Mouse (Mus musculus): Measurements from ENCODE around the gene Plxnb3.

Plxnb3 gene

GRCm38 (mm10) chrX:73785666-73786065 lies 28.8 kb downstream of the Plxnb3 start:
- DNase-seq (ENCODE audit: inconsistent ontology term) = no peak

- peak; percentile 97 for DNase-seq (ENCODE audit: inconsistent ontology term)
These were observed 29.7 kb downstream of the Plxnb3 start, which contains the start of the genes Idh3g and Ssr4 for GRCm38 (mm10) chrX:73786364-73787224. Idh3g (minus strand) TSS chrX:73786897. Ssr4 (plus strand) TSS chrX:73787028.

DNA sequence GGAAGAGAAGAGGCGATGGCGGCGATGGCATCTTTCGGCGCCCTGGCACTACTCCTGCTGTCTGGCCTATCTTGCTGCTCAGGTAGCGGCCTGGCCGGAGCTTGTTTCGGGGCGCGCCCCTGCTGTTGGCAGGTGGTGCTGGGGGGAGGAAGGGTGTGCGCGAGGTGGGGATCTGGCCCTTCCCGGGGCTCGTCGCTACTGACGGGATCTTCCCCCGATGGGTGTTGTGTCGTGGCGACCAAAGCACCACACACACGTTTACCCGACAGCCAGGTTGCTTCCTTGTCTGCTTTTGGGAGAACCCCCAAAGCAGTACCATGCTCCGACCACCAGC lies 30.3 kb downstream of the Plxnb3 start:
- DNase-seq (ENCODE audit: inconsistent ontology term) = no peak

GRCm38 (mm10) chrX:73788501-73788900 lies 31.6 kb downstream of the Plxnb3 start:
- DNase-seq (ENCODE audit: inconsistent ontology term) = no peak

GRCm38 (mm10) chrX:73793039-73793438 lies 36.1 kb downstream of the Plxnb3 start:
- no peak for DNase-seq (ENCODE audit: inconsistent ontology term)

GRCm38 (mm10) chrX:73793505-73793904 lies 36.6 kb downstream of the Plxnb3 start:
- no peak for DNase-seq (ENCODE audit: inconsistent ontology term)

- DNase-seq (ENCODE audit: inconsistent ontology term) = no peak
These were observed 40.6 kb downstream of the Plxnb3 start for GRCm38 (mm10) chrX:73797511-73797910.

DNA sequence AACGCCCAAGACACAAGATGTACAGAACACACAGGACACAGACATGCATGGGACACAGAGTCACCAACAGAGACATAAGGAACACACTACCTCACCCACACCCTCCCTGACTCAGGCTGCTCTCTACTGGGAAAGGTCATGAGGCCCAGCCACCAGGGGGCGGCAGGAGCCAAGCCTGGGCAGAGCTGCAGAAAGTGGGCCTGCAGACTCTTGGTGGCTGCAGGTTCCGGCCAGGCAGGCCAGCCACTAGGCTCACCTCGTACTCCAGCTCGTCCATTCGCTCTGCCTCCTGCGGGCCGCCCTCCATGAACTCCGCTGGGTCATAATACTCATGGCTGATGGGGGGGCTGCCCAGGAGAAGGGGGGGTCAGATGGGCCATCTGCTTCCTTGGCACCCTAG lies 41.6 kb downstream of the Plxnb3 start:
- peak; percentile 75 for DNase-seq (ENCODE audit: inconsistent ontology term)

DNA sequence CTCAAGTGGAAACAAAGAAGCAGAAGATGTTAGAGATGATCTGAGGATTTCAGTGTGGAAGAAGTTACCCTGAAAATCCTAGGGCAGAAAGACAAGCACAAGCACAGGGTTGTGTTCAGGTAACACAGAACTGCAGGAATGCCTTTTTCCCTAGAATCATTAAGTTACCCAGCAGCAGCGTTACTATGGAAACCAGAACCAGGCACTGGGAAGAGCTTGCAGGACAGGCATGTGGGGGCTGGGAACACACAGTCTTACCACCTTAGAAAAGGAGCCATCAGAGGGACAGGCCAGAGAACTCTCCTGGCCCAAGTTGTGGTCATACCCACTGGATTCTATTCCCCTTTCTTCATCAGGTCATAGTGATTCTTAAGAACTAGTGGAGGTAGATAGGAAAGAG lies 48.9 kb downstream of the Plxnb3 start:
- DNase-seq (ENCODE audit: inconsistent ontology term) = no peak

DNA sequence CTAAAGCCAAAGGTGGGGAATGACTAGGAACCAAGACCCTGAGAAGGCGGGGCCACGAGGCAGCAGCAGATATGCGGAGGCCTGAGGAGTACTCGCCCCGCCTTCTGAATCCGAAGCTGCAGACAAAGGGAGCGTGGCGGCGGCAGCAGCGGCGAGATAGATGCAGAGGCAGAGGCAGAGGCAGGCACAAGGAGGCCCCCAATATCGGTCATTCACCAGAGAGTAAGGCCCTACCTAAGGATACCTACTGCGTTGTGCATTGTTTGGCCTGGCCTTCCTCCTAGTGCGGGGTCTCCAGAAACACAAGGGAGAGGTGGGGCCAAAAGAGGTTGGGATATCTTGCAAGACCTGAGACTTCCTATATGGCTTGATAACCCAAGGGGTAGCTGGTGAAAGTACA lies 58.2 kb downstream of the Plxnb3 start:
- DNase-seq (ENCODE audit: inconsistent ontology term) = no peak

- DNase-seq (ENCODE audit: inconsistent ontology term) = no peak
These were observed 59.9 kb downstream of the Plxnb3 start for GRCm38 (mm10) chrX:73816596-73817314.

Measured in Muller cell, postnatal 12 days (primary cell).